ENCODE assay signal across 17 mouse cellular contexts in the genomic region with DNA sequence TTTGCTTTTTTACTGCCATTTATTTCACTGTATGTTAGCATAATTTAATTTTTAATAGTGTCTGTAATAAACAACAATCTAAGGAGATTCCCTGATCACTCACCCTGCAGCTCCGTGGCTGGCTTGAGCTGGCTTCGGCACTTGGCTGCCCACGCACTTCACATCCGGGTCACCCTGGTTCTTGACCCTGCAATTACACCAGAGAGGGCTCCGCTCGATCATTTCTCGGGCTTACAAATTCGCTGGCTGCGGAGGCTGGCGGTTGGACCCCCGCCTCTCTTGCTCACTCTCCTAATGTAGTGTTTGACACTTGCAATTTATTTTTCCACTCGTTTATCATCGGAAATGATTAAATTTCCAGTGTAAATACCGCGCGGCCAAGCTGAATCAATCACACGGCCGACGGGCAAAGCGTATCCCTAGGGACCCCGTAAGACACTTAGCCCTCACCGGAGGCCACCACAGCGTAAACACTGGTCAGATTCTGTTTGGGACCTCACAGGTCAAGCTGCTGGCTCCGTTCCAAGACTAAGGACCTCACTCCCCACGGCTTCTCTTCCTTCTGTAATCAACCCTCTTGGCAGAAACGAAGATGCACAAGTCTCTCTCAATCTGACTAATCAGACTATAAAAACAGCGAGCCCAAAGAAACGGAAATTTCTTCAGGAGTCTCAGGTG.
DNase-seq lines count a peak whose midpoint lies in the region; ATAC-seq and TF ChIP-seq lines count a peak whose summit lies in the region.
"Had no signal": no experiment of that assay in that cellular context is flagged by ENCODE, and none has a peak within 500 bp of the region (broad histone marks: within the 10 kb centered on the region; RNA-seq: fewer than 3 reads in every experiment).

No protein-coding gene starts in this region.

- no peaks in the 10 kb centered on the region for H3K27me3 ChIP-seq in kidney, adult 2 months (replicated peaks; ENCODE audit: control insufficient read depth, insufficient read depth, low read length)
- no peaks in the 10 kb centered on the region; the same call in 1 of the 2 replicates for H3K27me3 ChIP-seq in neural tube, embryonic 15.5 days (replicated peaks)
- H3K27me3 ChIP-seq: limb, embryonic 13.5 days; neural tube, embryonic 12.5 days had no signal

- H3K27ac ChIP-seq in kidney, adult 2 months (ENCODE audit: insufficient read depth, low read depth, low read length), result no peak overlapping the region
- peak overlapping the region; percentile 56; the same call in 1 of the 2 replicates for H3K27ac ChIP-seq in neural tube, embryonic 15.5 days (replicated peaks)
- H3K27ac ChIP-seq: limb, embryonic 13.5 days; neural tube, embryonic 12.5 days had no signal

- DNase-seq in kidney, adult 2 months, result peak; percentile 3
- DNase-seq in kidney, adult 8-10 months, result no peak
- DNase-seq in ZHBTc4 (ENCODE audit: low read depth, low spot score), result peak; percentile 16
- DNase-seq in kidney, adult 9 months, result peak; percentile 4
- no peak for DNase-seq in left cerebral cortex, adult 9 months (ENCODE audit: low spot score in 2 of 2)
- DNase-seq in urinary bladder, postnatal 10 days (ENCODE audit: low spot score), result no peak
- DNase-seq: adrenal gland, postnatal 25 days; heart, postnatal 10 days; layer of hippocampus, adult 9-11 months; lung, adult 18-20 months; right cerebral cortex, postnatal 25 days; thymus, adult 2 months had no signal

- 16% methylated on average over 28 of the region's 28 CpGs for WGBS in kidney, adult 2 months
- WGBS in neural tube, embryonic 15.5 days, result 51% methylated on average over 28 of the region's 28 CpGs

- peak overlapping the region; percentile 40 for H3K4me2 ChIP-seq in neural tube, embryonic 15.5 days
- H3K4me2 ChIP-seq: limb, embryonic 13.5 days; neural tube, embryonic 12.5 days had no signal

- peak; percentile 55; the same call in 1 of the 2 replicates for ATAC-seq in neural tube, embryonic 15.5 days (ENCODE audit: low FRiP score)
- ATAC-seq: Patski had no signal

- no peak overlapping the region for H3K4me3 ChIP-seq in kidney, adult 2 months (ENCODE audit: insufficient read depth, low read depth, low read length)
- H3K4me3 ChIP-seq in neural tube, embryonic 15.5 days (replicated peaks), result no peak overlapping the region
- H3K4me3 ChIP-seq: erythroblast, embryonic 14.5 days; limb, embryonic 13.5 days; neural tube, embryonic 12.5 days had no signal

- TF ChIP-seq CTCF in kidney, adult 2 months (conservative IDR thresholded peaks at IDR 0.05; ENCODE audit: insufficient read depth, insufficient read length, low read depth, low read length), result no peak

- TF ChIP-seq POLR2A in kidney, adult 2 months (IDR thresholded peaks at IDR 0.05; ENCODE audit: low read depth, low read length), result no peak

- no peak overlapping the region for H3K9ac ChIP-seq in neural tube, embryonic 15.5 days (replicated peaks)
- H3K9ac ChIP-seq: limb, embryonic 13.5 days; neural tube, embryonic 12.5 days had no signal

- H3K9me3 ChIP-seq in neural tube, embryonic 15.5 days (replicated peaks), result no peaks in the 10 kb centered on the region
- H3K9me3 ChIP-seq: limb, embryonic 13.5 days; neural tube, embryonic 12.5 days had no signal

- no peaks in the 10 kb centered on the region for H3K4me1 ChIP-seq in kidney, adult 2 months (ENCODE audit: control insufficient read depth, insufficient read depth, low read length)
- peaks cover 20% of the 10 kb centered on the region for H3K4me1 ChIP-seq in neural tube, embryonic 15.5 days
- H3K4me1 ChIP-seq: neural tube, embryonic 12.5 days had no signal

- no peaks in the 10 kb centered on the region for H3K36me3 ChIP-seq in kidney, adult 2 months (ENCODE audit: control insufficient read depth, insufficient read depth, low read length)
- H3K36me3 ChIP-seq in neural tube, embryonic 15.5 days, result no peaks in the 10 kb centered on the region
- H3K36me3 ChIP-seq: limb, embryonic 13.5 days; neural tube, embryonic 12.5 days had no signal

Comparison
In these comparisons a context has a peak if more than half of its experiments do, and no peak if none do; other contexts are left out.
1. DNase-seq: peak in kidney, adult 2 months (single experiment), ZHBTc4 (single experiment) and kidney, adult 9 months (single experiment); none in kidney, adult 8-10 months (0 of 2), left cerebral cortex, adult 9 months (0 of 2) and urinary bladder, postnatal 10 days (single experiment).